Mouse (Mus musculus) ZHBTc4 (cell line): ENCODE data around the gene Pacsin1.

Source experiments
- DNase-seq: peaks from one replicate; pipeline ENCODE4 v3.0.0-alpha.2; 2011; ENCODE audit warnings: low read depth, low spot score

The Pacsin1 gene

GRCm38 (mm10) chr17:27655089-27656010, at the start of gene Pacsin1:
Gene Pacsin1, plus strand, starts transcription at chr17:27655509.
- DNase-seq = peak; percentile 64

GRCm38 (mm10) chr17:27609576-27609975, 45.7 kb upstream of the Pacsin1 start:
- DNase-seq = no peak

- DNase-seq = no peak
These were observed 44.4 kb upstream of the Pacsin1 start for GRCm38 (mm10) chr17:27610679-27611518.

- DNase-seq = peak; percentile 62
These were observed 43.8 kb upstream of the Pacsin1 start for GRCm38 (mm10) chr17:27611519-27611884.

- no peak for DNase-seq
These were observed 43.3 kb upstream of the Pacsin1 start for GRCm38 (mm10) chr17:27611994-27612393.

GRCm38 (mm10) chr17:27613016-27613415, 42.3 kb upstream of the Pacsin1 start:
- no peak for DNase-seq

GRCm38 (mm10) chr17:27615388-27615787, 39.9 kb upstream of the Pacsin1 start:
- no peak for DNase-seq

- DNase-seq = no peak
These were observed 34.1 kb upstream of the Pacsin1 start for GRCm38 (mm10) chr17:27621161-27621560.

- peak; percentile 57 for DNase-seq
These were observed 33.4 kb upstream of the Pacsin1 start for GRCm38 (mm10) chr17:27621705-27622531.

GRCm38 (mm10) chr17:27622611-27623359, 32.5 kb upstream of the Pacsin1 start:
- peak; percentile 78 for DNase-seq

GRCm38 (mm10) chr17:27623360-27624326, 31.7 kb upstream of the Pacsin1 start, which contains the start of gene Nudt3:
Gene Nudt3, minus strand, starts transcription at chr17:27623495.
- DNase-seq = peak; percentile 95

GRCm38 (mm10) chr17:27625455-27626251, 29.7 kb upstream of the Pacsin1 start:
- peak; percentile 87 for DNase-seq

- DNase-seq = peak; percentile 66
These were observed 28.6 kb upstream of the Pacsin1 start for GRCm38 (mm10) chr17:27626681-27627080.

- DNase-seq = peak; percentile 80
These were observed 27.9 kb upstream of the Pacsin1 start for GRCm38 (mm10) chr17:27627451-27627850.

GRCm38 (mm10) chr17:27628376-27628775, 26.9 kb upstream of the Pacsin1 start:
- peak; percentile 71 for DNase-seq

GRCm38 (mm10) chr17:27629249-27630020, 25.9 kb upstream of the Pacsin1 start:
- peak; percentile 91 for DNase-seq

GRCm38 (mm10) chr17:27634871-27635574, 20.3 kb upstream of the Pacsin1 start, which contains the start of gene RPS10-NUDT3:
Gene RPS10-NUDT3, minus strand, starts transcription at chr17:27635222.
- peak; percentile 97 for DNase-seq
